Mouse (Mus musculus): ENCODE results near the gene Tgfbr1.

DNA sequence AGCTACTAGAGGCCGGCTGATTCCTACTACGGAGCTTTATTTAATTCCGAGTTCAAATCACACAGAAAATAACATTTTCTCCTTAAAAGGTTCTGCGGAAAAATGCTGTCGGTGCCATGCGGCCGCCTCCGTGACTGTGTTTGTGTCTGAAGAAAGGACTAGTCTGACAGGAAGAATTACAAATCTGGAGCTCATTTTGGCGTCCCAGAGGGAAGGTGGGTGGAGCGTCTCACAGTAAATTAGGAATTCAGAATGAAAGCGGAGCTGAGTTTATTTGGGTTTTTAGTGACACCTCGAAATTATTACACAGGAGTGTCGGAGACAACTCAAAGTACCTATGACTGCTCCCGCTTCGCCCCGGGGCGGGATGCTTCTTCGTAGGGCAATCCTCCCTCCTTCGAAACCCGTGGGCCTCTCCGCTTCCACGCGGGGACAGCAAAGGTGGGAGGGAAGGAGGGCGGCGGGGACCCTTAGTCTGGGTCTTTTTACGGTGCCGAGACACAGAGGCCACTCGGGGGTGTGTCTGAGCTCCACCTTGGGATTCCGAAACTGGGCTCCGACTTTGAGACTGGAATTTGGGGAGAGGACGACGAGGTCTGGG is 861 bp upstream of the Tgfbr1 start:
- TF ChIP-seq POLR2A (IDR thresholded peaks at IDR 0.05; ENCODE audit: borderline replicate concordance, insufficient read depth, low read length) (no peak), CTCF (IDR thresholded peaks at IDR 0.05; ENCODE audit: borderline replicate concordance, insufficient read depth, low read depth, low read length) (no peak)

Data from cerebellum, adult 2 months (tissue).